Comparison of ENCODE assay signal across 8 mouse cellular contexts in the genomic region with DNA sequence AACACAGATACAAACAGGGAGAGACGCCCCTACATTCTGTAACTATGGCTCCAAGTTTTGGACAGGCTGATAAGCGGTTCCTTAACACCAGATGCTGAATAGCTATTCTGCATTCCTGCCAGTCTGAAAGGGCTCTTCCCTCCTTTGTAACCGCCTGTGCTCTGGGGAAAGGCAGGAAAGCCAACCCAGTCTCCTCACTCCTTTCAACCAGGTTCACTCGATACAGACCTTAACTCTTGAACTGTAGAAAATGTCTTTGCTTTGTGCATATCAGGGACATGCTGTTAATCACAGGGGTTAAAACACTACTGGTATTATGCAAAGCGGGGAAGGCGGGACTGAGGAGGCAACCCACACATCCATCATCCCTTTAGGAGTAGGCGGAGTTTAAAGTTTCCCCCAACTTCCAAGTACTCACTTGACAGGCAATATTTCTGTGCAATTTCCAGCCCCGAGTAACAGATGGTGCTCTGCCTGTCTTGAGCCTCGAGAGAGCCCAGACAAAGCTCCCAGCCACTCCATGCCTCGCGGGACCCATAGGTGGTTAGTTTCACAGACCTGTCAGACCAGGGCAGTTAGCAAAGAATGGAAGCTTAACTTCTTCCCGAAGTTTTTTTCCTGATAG. TPM values are rescaled to one million over a fixed set of nuclear protein-coding genes. Genes with fewer than 3 reads are reported as not detected.
A peak's percentile ranks its signal among the peaks of the same experiment; 100 is the strongest.
DNase-seq lines count a peak whose midpoint lies in the region; ATAC-seq and TF ChIP-seq lines count a peak whose summit lies in the region.

No protein-coding gene starts in this region.

- H3K36me3 ChIP-seq in spleen, adult 2 months (ENCODE audit: control insufficient read depth, insufficient read depth, low read length) = no peaks in the 10 kb centered on the region
- no peaks in the 10 kb centered on the region for H3K36me3 ChIP-seq in hindbrain, embryonic 15.5 days
- H3K36me3 ChIP-seq in liver, adult 2 months (ENCODE audit: control insufficient read depth, insufficient read depth, low read length) = no peaks in the 10 kb centered on the region

- H3K4me3 ChIP-seq in spleen, adult 2 months (ENCODE audit: extremely low read depth, insufficient read depth, insufficient read length) = peak overlapping the region; percentile 42; the same call in 1 of the 2 replicates
- peak overlapping the region; percentile 88 for H3K4me3 ChIP-seq in gastrocnemius, adult 2 months
- peak overlapping the region; percentile 90 for H3K4me3 ChIP-seq in hindbrain, embryonic 15.5 days
- peak overlapping the region; percentile 83 for H3K4me3 ChIP-seq in liver, adult 2 months (ENCODE audit: insufficient read depth, low read depth, low read length)

- no peaks in the 10 kb centered on the region; the same call in 1 of the 2 replicates for H3K4me1 ChIP-seq in spleen, adult 2 months (ENCODE audit: control insufficient read depth, insufficient read depth, insufficient read length)
- peaks cover 22% of the 10 kb centered on the region for H3K4me1 ChIP-seq in hindbrain, embryonic 15.5 days (replicated peaks)
- no peaks in the 10 kb centered on the region for H3K4me1 ChIP-seq in liver, adult 2 months (ENCODE audit: control insufficient read depth, insufficient read depth, low read length)

- H3K9ac ChIP-seq in hindbrain, embryonic 15.5 days = peak overlapping the region; percentile 72; the same call in 1 of the 2 replicates
- H3K9ac ChIP-seq in liver, adult 2 months (ENCODE audit: low read depth, low read length) = no peak overlapping the region; the same call in 1 of the 2 replicates

- no peak for TF ChIP-seq CTCF in spleen, adult 2 months (IDR thresholded peaks at IDR 0.05; ENCODE audit: extremely low read depth, insufficient read depth, insufficient read length, insufficient replicate concordance)
- TF ChIP-seq CTCF in gastrocnemius, adult 2 months (IDR thresholded peaks at IDR 0.05) = no peak
- no peak for TF ChIP-seq CTCF in liver, adult 2 months (IDR thresholded peaks at IDR 0.05; ENCODE audit: low read depth, low read length)

- no peaks in the 10 kb centered on the region for H3K79me2 ChIP-seq in liver, adult 2 months (ENCODE audit: control insufficient read depth, insufficient read depth, low read length)

- H3K4me2 ChIP-seq in hindbrain, embryonic 15.5 days = peak overlapping the region; percentile 81

- no peak for TF ChIP-seq POLR2A in spleen, adult 2 months (IDR thresholded peaks at IDR 0.05; ENCODE audit: low read depth, low read length)
- TF ChIP-seq POLR2A in liver, adult 2 months (IDR thresholded peaks at IDR 0.05; ENCODE audit: extremely low read depth, insufficient read depth, low read length) = no peak

- H3K27me3 ChIP-seq in spleen, adult 2 months (ENCODE audit: control insufficient read depth, insufficient read depth, low read length) = peaks cover 4% of the 10 kb centered on the region
- H3K27me3 ChIP-seq in hindbrain, embryonic 15.5 days = no peaks in the 10 kb centered on the region
- H3K27me3 ChIP-seq in liver, adult 2 months (ENCODE audit: control insufficient read depth, insufficient read depth, low read length) = peaks cover 5% of the 10 kb centered on the region

- ATAC-seq in hindbrain, embryonic 15.5 days (ENCODE audit: low FRiP score, low read depth) = 0 out of 2 replicates have a peak, but pooled peaks have one; percentile 33

- H3K9me3 ChIP-seq in hindbrain, embryonic 15.5 days = no peaks in the 10 kb centered on the region

- 20% methylated on average over 12 of the region's 12 CpGs for WGBS in spleen, adult 2 months
- WGBS in hindbrain, embryonic 15.5 days = under 1% methylated on average over 12 of the region's 12 CpGs
- 11% methylated on average over 12 of the region's 12 CpGs for WGBS in liver, adult 2 months

- DNase-seq in spleen, adult 2 months (ENCODE audit: low read depth in 1 of 2, low spot score in 2 of 2) = no peak
- DNase-seq in spleen, adult 18-20 months = no peak
- DNase-seq in gastrocnemius, adult 2 months = peak; percentile 23
- DNase-seq in liver, adult 2 months (ENCODE audit: extremely low read depth, low read depth, low spot score) = peak; percentile 2
- peak; percentile 69 for DNase-seq in neural tube, embryonic 10.5 days (ENCODE audit: extremely low spot score, low spot score)
- no peak for DNase-seq in spleen, postnatal 4 days (ENCODE audit: low spot score in 2 of 2)
- DNase-seq in spleen, postnatal 14 days (ENCODE audit: low spot score in 2 of 2) = no peak

- H3K27ac ChIP-seq in spleen, adult 2 months (ENCODE audit: insufficient read depth, low read length) = no peak overlapping the region
- peak overlapping the region; percentile 84 for H3K27ac ChIP-seq in gastrocnemius, adult 2 months
- peak overlapping the region; percentile 87 for H3K27ac ChIP-seq in hindbrain, embryonic 15.5 days (replicated peaks)
- H3K27ac ChIP-seq in liver, adult 2 months (replicated peaks; ENCODE audit: insufficient read depth, low read depth, low read length) = no peak overlapping the region

- intact Hi-C loops in gastrocnemius, adult 2 months (cut with DNase I) = loop anchor here (10.0 kb wide), 1 partner anchor 109 kb away; no protein-coding TSS in a partner anchor

RNA-seq across cellular contexts. Expression of gene Fbxl7, which starts 1.2 kb away (rescaled TPM):
- polyA plus RNA-seq in spleen, adult 2 months (2012; rRNA removed) = 1.7 and 1.9 TPM in 2 replicates
- 1 to 10 TPM in 1 of 2 experiments, under 1 TPM in 1; 0.89 to 2.3 TPM for total RNA-seq in gastrocnemius, adult 2 months (2021)
- 12.2 and 14.3 TPM in 2 replicates for polyA plus RNA-seq in hindbrain, embryonic 15.5 days (2015; fragmentation: Nextera tagmentation; extraction: Ambion mirVana)
- total RNA-seq in liver, adult 2 months (2014; rRNA removed) = 1.8 and 1.9 TPM in 2 replicates
- polyA plus RNA-seq in liver, adult 2 months (2012; rRNA removed) = 0.29 and 0.70 TPM in 2 replicates

Comparison
In these comparisons a context has a peak if more than half of its experiments do, and no peak if none do; other contexts are left out.
1. DNase-seq: peak in gastrocnemius, adult 2 months (single experiment), liver, adult 2 months (single experiment) and neural tube, embryonic 10.5 days (single experiment); none in spleen, adult 2 months (0 of 2), spleen, adult 18-20 months (0 of 2), spleen, postnatal 4 days (0 of 2) and spleen, postnatal 14 days (0 of 2).
2. H3K27ac ChIP-seq: peak in gastrocnemius, adult 2 months (single experiment) and hindbrain, embryonic 15.5 days (single experiment); none in spleen, adult 2 months (single experiment) and liver, adult 2 months (single experiment).
3. Peak in every context shown above with its lines, with median percentiles within 50 percentile points of each other: H3K4me3 ChIP-seq.